Mouse (Mus musculus) lung, postnatal 25 days (tissue): ENCODE data around the gene Lhfpl5.
"Not testable (repeated sequence)": the region's sequence is repeated elsewhere in the genome, so short reads cannot be mapped to it uniquely, and the experiment has no call there.

Experiments used
- DNase-seq: peaks from one replicate; pipeline ENCODE4 v3.0.0; 2022; ENCODE audit warnings: low spot score

Lhfpl5 gene

DNA sequence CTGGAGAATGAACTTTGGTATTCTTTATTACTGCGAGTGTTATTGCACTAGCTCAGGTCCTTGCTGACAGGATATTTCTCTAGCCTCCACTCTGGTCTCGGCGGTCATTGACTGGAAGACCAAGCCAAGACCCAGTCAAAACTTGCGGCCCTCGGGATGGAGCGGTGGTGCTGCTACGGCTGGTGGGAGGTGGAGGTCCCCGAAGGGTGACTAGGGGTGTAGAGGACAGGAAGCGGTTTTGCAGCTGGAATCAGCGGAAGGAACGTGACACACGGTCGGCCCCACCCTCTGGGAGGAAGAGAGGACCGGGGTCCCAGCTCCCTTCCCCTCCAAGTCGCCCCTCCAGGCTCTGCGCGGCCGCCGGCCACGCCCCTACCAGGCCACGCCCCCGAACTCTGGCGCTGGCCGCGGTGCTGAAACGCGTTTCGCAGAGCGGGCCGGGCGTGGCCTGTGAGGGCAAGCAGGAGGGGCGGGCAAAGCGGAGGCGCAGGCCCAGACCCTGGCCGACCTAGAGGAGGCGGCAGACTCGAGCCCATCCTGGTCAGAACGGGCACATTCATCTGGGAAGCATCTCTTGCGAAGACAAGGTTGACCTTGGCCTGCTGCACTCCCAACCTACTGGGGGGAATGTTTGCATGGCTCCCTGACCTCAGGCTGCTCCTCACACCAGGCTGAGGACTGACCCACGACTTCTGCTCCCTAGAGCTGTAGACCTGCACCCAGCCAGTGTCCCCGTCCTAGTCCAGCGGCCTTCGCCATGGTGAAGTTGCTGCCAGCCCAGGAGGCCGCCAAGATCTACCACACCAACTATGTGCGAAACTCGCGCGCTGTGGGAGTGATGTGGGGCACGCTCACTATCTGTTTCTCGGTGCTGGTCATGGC, at the start of gene Lhfpl5:
Gene Lhfpl5 (plus strand): TSS at position 398 of the 882 bp plus-strand sequence.
- no peak for DNase-seq

- DNase-seq, result no peak
Observed at GRCm38 (mm10) chr17:28527184-28528042, 48.0 kb upstream of the Lhfpl5 start.

GRCm38 (mm10) chr17:28528043-28528351, 47.4 kb upstream of the Lhfpl5 start:
- DNase-seq, result peak; percentile 88

DNA sequence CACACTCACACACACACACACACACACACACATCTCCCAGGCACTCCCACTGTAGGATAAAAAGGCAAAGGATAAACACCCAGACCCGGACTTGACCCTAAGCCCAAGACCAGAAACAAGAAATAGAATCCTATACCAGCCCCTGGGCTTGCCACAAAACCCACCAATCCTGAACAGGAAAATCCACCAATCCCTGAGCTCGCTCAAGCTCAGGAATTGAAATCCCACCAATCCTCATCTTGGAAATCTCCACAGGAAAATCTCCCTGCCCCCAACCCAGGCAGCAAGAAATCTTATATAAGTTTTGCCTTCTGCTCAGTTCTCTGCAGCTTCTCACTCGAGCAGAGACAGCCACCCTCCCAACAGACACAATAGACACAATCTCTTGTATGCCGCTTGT, 46.3 kb upstream of the Lhfpl5 start:
- DNase-seq, result no peak

GRCm38 (mm10) chr17:28530506-28530905, 44.9 kb upstream of the Lhfpl5 start, which contains the start of gene Armc12:
Gene Armc12, plus strand, starts transcription at chr17:28530806.
- no peak for DNase-seq

- DNase-seq, result no peak
Observed at GRCm38 (mm10) chr17:28531946-28532345, 43.5 kb upstream of the Lhfpl5 start.

DNA sequence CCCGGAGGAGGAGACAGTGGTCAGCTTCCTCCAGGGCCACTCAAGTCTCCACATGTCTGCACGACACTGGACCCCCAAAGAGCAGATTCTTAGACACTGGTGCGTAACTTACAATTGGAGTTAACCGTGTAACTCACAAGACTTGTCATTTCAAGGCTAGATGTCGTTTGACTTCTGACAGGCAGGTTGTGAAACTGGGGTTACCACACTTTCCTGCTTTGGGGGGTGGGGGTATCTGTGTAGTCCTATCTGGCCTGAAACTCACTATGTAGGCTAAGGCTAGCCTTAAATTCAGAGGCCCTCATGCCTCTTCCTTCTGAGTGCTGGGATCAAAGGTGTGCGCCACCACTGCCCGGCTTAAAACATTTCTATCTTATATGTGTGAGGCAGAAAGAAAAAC, 42.9 kb upstream of the Lhfpl5 start:
- DNase-seq, result no peak

- no peak for DNase-seq
Observed at GRCm38 (mm10) chr17:28533327-28533726, 42.1 kb upstream of the Lhfpl5 start.

GRCm38 (mm10) chr17:28537881-28538280, 37.6 kb upstream of the Lhfpl5 start:
- no peak for DNase-seq

GRCm38 (mm10) chr17:28546925-28547324, 28.5 kb upstream of the Lhfpl5 start:
- DNase-seq, result no peak

GRCm38 (mm10) chr17:28548550-28548949, 26.9 kb upstream of the Lhfpl5 start:
- DNase-seq, result no peak

DNA sequence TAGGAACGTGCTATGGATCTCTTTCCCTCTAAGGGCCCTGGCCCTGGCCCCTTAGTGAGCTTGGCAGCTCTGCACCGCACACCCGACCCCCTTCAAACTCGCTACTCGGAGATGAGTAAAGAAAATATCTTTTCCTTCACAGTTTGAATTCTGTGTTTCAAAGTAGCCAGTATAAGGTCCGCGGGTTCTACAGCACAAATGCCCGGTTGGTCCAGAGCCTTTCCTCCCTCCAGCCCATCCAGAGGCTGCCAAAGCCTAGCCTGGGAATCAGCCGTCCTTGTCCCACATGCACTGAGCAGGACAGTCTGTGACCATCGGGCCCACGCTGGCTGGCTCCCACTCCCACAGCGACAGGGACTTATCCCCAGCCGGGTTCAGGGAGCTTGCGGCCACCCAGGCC, 26.3 kb upstream of the Lhfpl5 start, which contains the start of gene Clpsl2:
Gene Clpsl2 (plus strand): TSS at position 301 of the 400 bp plus-strand sequence.
- DNase-seq, result no peak

DNA sequence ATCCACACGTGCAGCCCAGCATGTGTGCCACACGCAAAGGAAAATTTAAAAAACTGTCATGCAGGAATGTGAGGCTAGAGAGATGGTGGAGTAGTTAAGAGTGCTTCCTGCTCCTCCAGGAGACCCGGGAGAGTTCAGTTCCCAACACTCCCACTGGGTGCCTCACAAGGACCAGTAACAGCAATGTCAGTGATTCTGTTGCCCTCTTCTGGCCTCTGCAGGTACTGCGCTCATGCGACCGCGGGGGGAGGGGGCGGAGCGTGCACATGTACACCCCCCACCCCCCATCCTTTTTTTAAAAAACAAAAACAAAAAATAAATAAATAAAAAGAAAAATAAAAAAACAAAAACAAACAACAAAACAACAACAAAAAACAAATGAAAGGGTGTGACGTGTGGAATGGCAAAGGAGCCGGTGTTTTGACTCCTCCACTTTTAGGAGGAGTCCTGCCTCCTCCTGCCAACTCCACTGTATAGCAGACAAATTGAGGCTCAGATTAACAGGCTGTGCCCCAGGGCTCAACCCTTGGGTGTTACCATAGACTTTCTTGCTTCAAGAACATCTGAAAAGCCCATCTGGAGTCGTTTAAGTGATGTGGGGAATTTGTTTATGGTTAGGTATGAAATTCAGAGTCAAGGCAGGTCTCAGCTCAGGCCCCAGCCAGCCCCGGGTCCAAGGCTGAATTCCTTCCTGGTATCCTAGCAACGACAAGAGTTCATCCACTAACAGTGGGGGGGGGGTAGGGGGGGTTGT, 22.2 kb upstream of the Lhfpl5 start:
- DNase-seq, result peak; percentile 75

DNA sequence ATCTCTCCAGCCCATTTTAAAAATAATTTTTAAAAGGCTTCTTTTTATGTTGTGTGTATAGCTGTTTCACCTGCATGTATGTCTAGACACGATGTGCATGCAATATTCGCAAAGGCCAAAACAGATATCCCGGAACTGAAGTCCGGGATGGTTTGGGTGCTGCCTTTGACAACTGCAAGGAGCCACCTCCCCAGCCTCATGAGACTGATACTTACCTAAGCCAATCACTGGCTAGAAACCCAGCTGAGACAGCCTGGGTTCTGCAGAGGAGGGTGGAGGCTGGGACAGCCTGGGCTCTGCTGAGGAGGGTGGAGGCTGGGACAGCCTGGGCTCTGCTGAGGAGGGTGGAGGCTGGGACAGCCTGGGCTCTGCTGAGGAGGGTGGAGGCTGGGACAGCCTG, 21.4 kb upstream of the Lhfpl5 start:
- not testable (repeated sequence) for DNase-seq

DNA sequence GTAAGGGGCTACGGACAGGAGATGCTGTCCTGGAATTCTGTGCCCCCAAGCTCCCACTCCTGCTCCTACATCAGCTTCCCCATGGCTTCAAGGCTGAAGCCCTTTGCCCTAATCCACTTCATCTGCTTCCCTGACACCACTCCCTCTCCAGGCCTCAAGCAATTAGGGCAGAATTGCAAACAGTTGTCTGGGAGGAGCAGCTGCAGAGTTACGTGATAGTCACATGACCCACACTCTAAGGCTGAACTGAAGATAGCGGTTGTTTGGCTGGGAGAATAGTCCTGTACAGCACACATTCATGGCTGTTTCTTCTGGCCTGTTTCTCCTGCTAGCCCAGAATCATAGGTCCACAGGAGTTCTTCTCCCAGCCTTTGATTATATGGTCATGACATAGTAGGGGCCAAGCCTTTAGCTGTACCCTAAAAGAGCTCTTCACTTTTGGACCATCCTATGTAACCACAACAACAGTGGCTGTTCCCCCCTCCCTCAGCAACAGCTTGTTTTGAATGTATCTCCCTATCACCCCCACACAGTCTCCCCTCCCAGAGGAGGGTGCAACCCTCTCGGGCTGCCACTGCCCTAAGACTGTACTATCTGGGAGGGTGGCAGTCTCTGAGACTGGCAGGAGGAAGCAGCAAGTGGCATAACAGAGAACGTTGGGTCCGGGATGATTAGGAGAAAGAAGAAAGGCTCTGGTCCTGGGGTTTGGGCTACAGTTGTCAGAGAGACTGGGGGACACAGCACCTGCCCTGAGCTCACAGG, 18.6 kb upstream of the Lhfpl5 start:
- DNase-seq, result no peak

DNA sequence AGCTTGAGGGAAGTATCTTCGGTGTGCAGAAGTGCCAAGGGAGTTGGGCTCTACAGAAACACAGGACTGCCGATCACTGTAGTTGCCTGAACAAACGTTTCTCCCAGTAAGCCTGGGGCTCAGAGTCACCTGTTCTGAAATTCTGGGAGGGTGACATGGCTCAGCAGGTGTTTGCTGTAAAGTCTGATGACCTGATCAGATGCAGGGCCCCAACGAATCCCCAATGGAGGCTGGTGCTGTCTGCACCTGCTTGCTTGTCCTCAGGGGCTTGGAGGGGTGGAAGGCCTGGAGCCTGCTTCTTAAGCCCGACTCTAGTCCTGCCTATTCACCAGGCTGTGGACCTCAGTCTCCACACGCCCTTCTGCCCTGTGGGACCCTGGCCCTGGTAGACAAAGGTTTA, 17.7 kb upstream of the Lhfpl5 start:
- no peak for DNase-seq

DNA sequence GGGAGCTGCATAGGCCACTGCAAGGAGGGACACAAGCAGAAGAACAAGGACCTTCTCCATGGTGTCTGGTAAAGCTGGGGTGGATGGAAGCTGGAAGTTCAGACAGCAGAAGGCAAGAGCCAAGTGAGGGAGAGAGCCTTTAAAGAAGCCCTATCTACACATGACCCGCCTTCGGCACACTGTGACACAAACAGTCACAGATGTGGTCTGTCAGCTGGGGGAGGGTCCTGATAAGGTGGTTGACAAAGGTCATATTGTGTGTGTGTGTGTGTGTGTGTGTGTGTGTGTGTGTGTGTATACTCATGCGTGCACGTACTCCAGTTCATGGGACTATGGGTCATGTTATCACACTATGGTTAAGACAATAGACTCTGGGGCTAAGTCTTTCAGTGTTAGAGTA, 14.8 kb upstream of the Lhfpl5 start, which contains the start of gene Clps:
Gene Clps (minus strand): TSS at position 169 of the 400 bp plus-strand sequence.
- DNase-seq, result no peak

GRCm38 (mm10) chr17:28561613-28562012, 13.8 kb upstream of the Lhfpl5 start:
- no peak for DNase-seq

DNA sequence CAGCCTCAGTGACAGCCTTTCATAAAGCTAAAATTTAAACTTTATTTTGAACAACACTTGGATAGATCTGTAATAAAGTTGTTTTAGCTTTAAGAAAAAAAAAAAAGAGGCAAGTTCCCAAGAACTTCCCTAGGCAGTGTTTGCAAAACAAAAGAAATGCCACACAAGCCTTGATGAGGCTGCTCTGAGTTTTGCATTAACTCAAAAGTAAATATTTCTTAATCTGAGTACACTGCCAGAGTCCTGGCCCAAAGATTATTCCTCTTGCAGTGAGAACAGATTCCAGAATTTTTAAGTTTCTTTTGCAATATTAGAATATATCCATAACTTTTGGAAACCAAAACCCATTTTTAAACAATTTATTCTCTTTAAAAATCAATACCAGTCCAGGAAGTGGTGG, 10.3 kb upstream of the Lhfpl5 start:
- DNase-seq, result peak; percentile 33

- DNase-seq, result no peak
Observed at GRCm38 (mm10) chr17:28567541-28567940, 7.9 kb upstream of the Lhfpl5 start.

DNA sequence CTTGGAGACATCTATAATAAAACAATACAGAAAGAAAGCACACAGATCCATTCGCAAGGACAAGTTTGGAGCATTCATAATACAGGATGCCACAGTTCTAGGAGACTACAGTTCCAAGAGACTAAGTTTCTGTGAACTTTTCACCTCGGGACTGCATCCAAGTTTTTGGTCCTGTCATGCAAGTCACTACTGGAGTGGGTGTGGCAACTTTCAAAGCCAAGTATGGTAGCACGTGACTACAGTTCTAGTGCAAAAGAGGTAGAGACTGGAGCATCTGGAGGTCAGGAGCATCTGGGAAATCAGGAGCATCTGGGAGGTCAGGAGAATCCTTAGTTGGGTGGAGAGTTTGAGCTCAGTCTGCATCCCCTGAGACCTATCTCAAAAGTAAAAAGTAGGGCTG, 3.6 kb upstream of the Lhfpl5 start:
- DNase-seq, result no peak
